Mouse (Mus musculus): ENCODE results near the gene Fzr1.

The Fzr1 gene

DNA sequence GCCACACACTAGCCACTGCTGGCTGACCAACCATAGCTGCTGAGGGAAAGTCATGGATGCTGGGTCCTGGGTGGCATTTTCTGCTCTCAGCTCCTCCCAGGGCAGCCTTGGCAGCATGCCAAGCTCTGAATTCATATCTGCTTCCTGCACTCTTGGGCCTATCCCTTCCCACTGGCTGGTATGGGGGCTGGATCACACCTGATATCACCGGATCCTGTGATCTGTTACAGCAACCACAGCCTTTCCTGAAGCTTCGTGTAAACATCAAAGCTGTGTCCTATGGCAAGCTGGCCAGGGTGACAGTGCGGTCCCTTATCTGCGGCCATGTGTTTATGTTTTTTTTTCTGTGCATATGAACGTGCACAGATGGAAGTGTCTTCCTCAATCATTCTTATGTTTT, 3.7 kb upstream of the Fzr1 start:
- DNase-seq (ENCODE audit: low spot score in 2 of 2), result no peak

DNA sequence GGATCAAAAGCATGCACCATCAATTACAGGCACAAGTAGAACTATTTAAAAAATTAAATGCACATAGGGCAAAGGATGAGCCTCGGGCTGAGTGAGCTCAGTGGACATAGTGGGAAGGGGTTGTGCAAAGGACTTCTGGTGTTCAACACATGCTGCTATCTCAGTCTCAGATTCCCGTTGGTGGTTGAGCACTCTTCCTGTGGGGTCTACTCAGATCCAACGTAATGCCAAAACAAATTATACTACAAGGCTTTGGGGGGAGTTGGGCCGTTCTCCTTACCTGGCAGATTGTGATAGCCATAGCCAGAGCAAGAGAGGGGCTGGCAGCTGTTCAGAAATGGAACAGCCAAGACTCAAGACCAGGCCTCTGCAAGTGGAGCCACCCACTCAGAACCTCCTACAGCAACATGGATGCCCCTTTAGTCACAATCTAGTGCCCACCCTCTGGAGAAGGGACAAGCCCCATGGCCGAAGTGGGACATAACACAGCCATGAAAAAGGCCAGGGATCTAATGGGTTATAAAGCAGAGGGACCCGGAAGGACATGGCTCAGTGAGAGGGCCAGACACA, 1.6 kb upstream of the Fzr1 start:
- no peak for DNase-seq (ENCODE audit: low spot score in 2 of 2)

DNA sequence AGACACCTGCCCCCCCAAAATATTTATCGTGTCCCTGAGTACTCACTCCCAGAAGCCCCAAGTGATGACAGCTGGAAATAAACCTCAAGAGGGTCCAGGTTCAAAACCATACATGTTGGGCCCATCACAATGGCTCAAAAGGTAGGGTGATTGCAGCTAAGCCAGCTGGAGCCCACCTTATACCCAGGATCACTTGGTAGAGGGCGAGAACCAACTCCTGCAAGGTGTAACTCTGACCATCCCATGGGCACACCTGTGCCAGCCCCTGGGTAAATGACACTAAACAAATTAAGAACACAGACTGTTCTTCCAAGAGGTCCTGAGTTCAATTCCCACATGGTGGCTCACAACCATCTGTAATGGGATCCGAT, 852 bp upstream of the Fzr1 start:
- no peak for DNase-seq (ENCODE audit: low spot score in 2 of 2)

DNA sequence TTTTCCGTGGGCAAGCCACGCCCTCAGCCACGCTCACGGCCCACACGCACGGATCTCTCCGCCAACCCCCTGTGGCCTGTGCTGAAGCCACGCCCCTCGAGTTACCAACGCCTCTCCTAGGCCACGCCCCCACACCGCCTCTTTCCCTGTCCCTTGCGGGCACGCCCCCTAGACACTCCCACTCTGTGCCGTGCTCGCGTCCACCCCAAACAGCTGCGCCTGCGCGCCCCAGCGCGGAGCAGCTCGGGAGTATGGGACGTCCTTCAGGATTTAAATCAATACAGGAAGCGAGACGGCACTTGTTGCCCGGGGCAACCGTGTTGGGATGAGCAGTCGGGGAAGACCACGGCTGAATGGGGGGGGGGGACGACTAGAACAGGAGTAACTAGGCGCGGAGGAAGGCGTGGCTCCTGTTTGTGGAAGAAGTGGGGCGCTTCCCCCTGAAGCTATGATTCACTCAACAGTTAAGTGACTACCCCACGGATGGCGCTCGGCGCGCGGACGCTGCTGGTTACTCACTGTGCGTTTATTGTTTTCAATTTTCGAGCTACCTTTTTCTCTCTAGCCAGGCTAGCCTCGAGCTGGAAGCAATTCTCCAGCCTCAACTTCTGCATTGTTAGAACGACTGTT, 352 bp upstream of the Fzr1 start:
- DNase-seq (ENCODE audit: low spot score in 2 of 2), result peak; percentile 100

DNA sequence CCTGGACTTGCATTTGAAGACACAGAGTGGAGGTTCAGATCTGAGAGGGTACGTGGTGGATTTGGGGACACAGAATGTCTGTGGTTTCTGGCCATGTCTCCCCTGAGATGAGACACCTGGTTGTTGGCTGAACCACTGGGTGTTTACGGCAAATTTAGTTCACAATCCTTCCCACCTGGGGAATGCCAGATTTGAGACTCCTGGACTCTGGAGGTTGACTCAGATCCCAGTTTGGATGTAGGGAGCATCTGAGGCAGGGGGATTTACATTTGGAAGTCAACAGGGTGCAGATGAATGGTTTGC, 1.0 kb downstream of the Fzr1 start:
- no peak for DNase-seq (ENCODE audit: low spot score in 2 of 2)

DNA sequence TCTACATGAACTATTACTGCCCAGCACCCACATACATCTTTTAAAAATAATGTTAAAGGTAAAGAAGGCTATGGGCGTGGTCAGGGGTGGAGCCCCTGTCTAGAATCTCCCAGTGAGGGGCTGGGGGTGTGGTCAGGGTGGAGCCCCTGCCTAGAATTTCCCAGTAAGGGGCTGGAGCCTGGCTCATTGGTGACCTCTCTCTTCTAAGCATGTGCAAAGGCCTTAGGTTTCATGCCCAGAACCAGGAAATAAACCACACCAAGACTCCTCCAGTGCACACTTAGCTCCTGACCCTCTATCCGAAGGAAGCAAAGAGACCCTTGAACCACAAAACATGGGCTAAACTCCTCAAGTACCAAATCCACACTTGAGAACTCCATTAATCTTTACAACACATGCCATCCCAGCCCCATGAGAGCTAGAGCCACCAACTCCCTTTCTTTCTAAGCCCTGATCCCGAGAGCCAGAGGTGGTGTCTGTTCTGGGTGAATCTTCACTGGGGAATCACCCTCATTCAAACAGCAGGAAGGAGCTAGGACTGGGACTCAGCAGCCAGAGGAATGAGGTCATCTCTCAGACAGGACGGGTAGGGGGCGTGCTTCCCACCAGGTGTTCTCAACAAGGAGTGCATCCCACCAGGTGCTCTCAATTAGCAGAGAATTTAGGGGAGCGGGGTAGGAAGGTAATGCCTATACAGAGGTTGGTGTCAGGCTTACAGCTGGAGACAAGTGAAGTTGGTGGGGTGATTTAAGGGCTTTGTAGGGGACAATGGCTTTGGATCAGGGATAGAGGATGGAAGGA, 1.6 kb downstream of the Fzr1 start:
- DNase-seq (ENCODE audit: low spot score in 2 of 2), result no peak

DNA sequence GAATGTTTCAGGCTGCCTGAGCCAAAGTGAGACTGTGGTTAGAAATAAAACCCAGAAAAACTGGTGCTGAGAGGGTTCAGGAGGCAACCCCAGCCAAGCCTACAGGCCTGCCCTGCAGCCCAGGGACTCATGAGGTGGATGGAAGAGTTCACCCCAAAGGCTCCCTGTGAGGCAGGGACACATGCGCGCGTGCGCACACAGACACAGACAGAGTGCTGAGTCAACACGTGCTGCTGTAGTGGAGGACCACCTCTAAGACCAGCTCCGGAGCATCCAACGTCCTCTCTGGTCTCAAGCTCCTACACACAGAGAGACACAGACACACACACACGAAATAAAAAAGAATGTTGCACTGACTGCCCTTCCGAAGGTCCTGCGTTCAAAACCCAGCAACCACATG, 3.0 kb downstream of the Fzr1 start:
- no peak for DNase-seq (ENCODE audit: low spot score in 2 of 2)

DNA sequence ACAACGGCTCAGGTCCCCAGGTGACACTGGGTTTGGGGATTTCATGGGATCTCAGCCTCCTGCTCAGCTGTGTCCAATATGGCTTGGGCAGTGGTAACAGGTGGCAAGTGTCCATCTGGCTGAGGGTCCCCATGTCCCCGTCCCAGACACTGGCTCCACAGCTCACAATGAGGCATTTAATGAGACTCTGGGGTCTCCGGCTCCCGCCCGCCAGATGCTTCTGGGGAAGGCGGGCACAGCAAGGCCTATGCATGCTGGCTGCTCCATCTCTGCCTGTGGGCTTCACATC, 11.2 kb downstream of the Fzr1 start:
- DNase-seq (ENCODE audit: low spot score in 2 of 2), result no peak

DNA sequence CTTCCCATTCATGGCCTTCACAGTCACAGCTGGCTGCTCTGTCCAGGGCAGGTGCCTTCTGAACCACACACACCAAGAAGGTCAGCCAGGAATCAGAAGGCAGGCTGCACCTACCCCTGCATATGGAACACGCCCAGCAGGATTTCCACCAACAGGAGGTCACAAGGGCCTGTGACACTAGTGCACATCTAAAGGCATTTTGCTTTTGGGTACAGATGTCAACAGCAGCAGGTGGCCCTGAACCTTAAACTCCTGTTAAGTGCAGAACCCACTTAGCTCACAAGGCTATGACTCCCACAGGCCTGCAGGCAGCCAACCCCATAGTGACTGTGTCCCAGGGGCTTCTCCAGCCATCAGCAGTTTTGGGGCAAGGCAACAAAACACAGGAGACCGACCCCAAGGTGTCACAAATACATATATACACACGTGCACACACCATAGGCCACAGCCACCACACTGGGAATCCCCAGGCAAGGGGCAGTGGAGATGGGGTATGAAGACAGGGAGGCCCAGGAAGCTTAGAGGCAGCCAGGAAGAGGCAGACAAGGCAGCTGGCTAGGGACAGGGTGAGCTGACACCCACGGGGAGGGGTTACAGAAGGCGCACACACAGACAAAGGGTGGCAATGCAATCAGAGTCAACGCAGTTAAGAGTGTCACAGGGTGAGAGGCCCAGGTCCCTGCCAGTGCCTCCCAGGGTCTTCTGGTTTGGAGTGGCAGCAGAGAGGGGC, 11.7 kb downstream of the Fzr1 start:
- no peak for DNase-seq (ENCODE audit: low spot score in 2 of 2)

DNA sequence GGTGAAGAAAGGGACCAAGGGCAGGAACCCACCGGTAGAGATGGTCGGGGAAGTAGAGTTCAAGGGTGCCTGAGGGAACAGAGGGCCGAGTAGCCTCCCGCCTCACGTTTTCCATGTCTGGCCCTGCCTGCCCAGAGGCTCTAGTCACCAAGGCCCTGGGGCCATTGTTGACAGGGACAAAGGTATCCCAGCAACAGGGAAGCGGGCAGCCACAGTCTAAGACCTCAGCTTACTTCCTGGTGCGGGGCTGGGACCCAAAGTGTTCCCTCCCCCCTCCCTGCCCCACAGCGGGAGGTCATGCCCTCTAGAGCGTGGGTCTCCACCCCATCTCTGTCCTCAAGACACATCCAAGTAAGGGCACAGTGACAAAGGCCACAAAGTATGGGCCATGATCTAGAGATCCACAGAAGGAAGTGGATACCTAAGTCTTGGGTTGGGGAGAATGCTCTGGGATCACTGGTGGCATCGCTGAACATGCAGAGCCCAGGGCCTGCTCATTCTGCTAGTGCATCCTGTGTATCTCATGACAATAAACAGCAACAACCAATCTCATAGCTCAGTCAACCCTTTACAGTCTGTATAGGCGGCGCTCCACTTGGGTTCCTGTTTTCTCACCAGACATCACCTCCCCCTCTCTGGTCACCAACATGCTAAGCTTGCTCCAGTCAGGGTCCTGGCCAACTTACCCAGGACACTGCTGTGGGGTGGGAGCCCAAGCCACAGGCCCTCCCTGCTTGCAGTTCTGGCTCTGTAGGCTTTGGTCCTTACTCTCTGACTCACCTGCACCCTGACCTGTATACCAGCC, 12.4 kb downstream of the Fzr1 start, which contains the start of gene 4930404N11Rik:
4930404N11Rik (minus strand) TSS at position 145 of the 805 bp plus-strand sequence.
- no peak for DNase-seq (ENCODE audit: low spot score in 2 of 2)

DNA sequence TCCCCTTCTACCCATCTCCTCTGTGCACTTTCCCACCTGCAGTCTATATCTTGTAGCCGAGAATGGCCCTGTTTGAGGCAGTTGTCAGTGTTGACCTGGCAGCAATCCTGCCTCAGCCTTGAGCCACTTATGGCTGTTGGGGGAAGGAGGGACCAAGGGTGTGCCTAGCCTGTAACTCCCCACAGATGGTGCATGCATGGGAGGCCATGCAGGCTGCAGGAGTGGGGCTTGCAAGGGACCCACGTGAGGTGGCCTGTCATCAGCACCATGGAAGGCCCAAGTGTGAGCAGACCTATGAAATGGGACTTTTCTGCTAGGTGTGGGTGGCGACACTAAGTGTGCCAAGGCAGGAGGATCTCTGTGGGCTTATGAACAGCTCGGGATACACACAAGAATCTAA, 13.2 kb downstream of the Fzr1 start:
- DNase-seq (ENCODE audit: low spot score in 2 of 2), result no peak

DNA sequence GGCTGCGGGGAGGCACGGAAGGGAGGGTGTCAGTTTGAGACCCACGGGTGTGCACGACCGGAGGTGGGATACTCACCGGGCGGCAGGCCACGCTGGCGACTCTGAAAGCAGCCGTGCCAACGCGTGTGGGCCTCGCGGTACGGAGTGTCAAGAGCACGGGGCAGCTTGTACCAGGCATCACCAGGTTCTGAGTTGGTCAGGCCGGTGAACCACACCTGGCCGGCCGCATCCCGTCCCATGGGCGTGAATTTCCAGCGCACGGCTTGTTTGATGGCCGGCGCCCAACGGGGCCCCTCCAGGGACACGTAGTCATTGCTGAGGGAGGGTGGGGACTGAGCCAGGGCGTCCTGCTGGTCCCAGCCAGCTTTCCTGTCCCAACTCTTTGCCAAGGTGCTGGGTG, 13.7 kb downstream of the Fzr1 start:
- DNase-seq (ENCODE audit: low spot score in 2 of 2), result no peak

DNA sequence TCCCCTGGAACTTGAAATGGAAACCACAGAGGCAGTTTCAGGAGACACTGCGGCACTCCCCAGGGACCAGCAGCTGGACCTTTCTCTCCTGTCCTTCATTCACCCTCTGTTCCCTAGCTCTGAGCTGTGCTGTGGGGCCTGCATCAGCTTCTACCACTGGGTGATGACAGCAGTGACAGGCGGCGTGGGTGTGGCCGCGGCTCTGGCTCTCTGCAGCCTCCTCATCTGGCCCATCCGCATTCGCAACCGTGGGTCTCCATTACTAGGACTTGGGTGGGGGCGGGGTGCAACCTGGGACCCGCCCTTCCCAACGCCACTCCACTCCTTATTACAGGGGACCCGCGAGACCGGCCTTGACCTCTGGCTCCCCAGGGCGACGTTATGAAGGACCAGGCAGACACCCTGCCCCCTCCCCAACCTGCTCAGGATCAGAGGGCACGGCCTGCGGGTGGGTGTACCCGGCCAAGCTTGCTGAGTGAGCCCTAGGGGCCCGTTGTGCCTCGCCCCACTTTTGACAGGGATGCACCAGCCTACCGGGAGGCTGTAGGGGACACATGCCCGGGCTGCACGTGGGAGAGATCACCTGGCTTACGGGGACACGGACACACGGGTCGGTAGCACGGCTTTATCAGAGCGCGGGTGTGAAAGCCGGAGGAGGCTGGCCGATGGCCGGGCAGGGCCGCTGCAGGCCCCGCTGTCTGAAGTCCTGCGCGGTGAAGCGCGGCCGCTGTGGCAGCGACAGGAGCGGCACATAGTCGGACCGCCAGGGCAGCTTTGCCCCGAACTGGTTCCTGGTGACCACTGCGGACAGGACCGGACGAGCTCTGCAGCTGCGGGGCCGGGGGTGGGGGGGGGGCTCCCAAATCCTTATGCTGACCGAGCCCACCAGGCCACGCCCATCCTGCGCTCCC, 14.6 kb downstream of the Fzr1 start:
- DNase-seq (ENCODE audit: low spot score in 2 of 2), result no peak

DNA sequence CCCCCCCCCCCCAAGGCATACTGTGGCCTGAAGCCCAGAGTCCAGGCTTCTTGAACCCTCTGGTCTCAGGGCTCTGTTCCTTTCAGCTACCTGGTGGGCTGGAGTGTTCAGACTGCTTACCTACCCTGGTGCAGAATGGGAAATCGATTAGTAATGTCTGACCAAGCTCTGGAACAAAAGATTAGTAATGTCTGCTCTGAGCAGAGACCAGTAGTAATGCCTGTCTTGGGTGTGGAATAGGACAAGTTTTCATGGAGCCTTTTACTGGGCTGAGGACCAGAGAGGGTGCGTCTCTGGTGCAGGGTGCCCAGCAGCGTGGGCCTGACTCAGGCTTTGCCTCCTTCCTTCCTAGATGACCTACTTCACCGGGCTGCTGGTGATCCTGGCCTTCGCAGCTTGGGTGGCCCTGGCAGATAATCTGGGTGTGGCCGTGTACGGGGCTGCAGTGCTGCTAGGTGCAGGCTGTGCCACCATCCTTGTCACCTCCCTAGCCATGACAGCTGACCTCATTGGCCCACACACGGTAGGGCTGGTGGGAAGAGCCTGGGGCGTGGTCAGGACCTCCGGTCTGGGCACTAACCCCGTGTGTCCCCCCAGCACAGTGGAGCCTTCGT, 15.9 kb downstream of the Fzr1 start:
- DNase-seq (ENCODE audit: low spot score in 2 of 2), result no peak

DNA sequence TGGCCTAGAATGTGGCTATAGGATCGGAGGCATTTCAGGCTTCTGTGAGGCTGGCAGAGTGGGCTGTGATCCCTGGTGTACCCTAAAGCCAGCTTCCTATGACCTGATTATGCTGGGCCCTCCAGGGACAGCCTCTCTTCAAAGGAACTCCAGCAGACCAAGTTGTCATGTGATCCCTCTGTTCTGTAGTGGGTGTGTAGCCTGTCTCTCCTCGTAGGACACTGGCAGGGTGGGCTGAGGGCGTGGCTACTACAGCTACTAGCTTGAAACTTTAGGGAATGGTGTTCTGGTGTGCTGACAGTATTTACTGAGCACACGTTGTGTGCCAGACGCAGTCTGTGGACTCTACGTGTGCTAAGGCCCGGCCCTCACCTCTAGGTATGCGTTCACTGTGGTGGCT, 17.6 kb downstream of the Fzr1 start:
- DNase-seq (ENCODE audit: low spot score in 2 of 2), result no peak

DNA sequence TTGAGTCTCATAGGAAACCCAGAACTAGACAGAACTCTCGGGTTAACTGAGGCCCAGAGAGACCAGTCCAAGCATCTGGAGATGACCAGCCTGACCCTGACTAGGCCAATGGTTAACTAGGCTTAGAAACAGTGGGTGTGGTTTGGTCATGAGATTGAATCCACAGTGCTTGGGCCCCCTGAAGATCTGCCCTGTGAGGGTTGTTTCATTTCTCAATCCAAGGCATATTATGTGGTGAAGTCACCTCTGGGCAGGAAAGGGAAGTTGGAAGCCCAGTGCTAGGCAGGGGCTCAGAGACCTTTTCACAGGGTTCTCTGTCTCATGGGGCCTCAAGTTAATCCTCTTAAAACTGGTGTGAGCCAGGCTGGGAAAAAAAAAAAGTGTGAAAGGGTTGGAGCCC, 19.5 kb downstream of the Fzr1 start:
- no peak for DNase-seq (ENCODE audit: low spot score in 2 of 2)

DNA sequence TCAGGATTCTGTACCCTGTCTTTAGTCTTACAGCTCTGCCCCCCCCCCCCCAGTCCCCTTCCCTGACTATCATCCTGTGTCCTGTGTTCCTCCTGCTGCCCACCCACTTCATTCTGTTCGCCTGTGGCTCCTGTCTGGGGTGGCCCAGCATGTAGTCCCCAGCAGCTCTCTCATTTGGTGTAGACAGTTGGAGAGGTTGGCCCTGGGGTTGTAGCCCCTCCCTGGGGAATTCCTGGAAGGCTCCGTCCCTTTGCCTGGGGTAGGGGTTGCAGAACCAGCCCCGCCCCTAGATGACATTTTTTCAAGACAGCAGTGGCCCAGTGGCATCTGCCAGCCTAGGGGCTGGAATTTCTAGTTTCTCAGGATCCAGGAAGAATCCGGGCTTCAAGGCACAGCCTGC, 20.1 kb downstream of the Fzr1 start:
- no peak for DNase-seq (ENCODE audit: low spot score in 2 of 2)

DNA sequence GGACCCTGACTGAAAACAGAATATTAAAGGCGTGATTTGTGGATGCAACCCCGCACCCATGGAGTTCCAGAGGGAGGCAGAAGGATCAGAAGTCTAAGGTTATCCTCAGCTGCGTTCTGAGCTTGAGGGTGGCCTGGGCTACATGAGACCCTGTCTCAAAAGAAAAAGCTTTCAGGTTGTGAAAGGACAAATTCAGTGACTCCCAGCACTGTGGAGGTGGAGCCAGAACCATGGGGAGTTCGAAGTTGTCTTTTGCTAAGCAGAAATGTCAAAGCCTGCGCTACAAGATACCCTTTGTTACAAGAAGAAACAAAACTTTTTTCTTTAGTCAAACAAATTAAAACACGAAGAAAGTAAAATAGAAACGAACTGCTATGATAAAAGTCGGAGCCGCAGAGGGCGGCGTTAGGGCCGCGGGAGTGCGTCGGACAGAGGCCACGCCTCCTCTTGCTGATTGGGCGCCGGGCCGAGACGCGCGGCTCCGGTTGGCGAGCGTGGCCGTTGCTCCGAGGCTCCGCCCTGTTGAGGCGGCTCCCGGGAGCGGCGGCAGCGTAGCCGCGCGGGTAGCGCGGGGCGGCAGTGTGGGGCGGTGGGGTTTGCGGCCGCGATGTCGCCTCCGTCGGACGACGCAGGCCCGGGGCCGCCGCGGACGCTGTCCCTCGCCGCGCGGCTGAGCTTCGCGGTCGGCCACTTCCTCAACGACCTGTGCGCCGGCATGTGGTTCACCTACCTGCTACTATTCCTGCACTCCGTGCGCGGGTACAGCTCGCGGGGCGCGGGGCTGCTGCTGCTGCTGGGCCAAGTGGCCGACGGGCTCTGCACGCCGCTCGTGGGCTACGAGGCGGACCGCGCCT, 21.1 kb downstream of the Fzr1 start, which contains the start of gene Mfsd12:
Mfsd12 (plus strand) TSS at position 501 of the 854 bp plus-strand sequence.
- DNase-seq (ENCODE audit: low spot score in 2 of 2), result peak; percentile 83 to 93

DNA sequence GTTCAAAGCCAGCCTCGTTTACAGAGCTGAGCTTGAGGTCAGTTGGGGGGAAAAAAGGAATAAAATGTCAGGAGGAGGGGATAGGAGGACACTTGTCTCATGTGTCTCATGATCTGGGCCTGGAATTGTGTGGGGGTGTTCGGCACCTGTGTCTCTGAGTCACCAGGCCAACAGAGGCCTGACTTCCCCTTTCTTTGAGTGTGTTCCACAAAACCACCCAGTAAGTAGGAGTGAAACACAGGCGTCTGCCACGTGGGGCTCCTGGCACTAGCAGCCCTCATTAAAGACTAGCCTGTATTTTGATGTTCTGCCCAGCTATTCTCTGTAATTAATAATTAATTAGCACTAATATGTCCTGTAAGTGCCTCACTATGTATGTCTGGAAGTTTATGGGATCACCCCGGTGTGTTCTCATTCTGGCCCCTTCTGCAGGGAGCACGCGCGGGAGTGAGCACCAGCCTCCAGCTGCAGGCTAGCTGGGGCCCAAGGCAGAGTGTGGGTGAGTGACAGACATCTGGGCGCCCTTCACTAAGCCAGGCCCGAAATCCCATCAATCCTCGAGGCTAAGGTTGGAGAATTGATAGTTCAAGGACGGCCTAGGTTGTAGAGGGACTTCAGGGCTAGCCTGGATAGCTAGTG, 21.8 kb downstream of the Fzr1 start:
- no peak for DNase-seq (ENCODE audit: low spot score in 2 of 2)

Measured in cerebellum, postnatal 4 days (tissue).